Mouse (Mus musculus) bone marrow, adult 2 months (tissue): ENCODE measurements around the gene Gm44973.

Source experiments
- CTCF ChIP-seq: fragments of 200-500 bp; IDR thresholded peaks from 2 replicates; pipeline ENCODE4 v1.5.1; 2011; ENCODE audit warnings: low read length, control low read depth; ENCODE audit not compliant: control insufficient read depth, insufficient read depth
- POLR2A ChIP-seq: fragments of 200-500 bp; IDR thresholded peaks from 2 replicates; pipeline ENCODE4 v1.6.1; 2011; ENCODE audit warnings: low read depth, mild to moderate bottlenecking, control low read depth, low read length, borderline replicate concordance; ENCODE audit not compliant: control insufficient read depth

DNA sequence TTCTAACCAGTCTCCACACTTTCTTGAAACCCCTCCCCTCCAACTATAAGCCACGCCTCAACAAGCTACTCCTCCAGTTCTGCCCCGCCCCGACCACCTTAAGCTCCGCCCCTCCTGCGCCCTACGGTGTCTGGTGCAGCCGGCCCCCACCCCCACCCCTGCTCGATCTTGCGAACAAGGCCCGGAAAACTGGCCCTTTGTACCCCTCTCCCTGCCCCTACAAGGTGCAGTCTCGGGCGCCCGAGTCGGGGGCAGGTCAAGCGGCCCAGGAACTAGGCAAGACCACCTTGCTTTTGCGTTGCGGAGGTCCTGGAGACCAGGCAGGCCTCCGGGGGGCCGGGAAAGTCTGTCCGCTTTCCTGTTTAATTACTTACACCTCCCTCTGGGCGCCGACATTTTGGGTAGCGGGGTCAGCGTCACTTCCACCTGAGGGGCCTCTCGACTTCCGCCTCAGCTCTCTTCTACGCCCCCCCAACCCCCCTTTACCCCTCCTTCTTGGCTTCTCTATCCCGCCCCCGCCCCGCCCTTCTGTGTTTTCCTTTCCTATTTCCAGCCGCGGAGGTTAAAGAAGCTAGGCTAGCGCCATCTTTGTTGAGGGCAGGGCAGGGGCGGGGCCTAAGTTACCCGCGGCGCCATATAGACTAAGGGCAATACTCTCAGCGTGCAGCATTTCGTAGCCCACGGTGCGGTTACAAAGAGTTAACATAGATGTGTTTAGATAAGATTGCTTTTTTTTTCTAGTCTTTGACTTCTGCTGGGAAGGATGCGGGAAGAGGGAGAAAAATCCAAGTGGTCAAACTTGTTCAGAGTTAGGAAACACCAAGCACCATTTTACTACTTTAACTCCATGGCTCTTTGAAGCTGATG, 812 bp upstream of the Gm44973 start, which contains the start of the genes Zfp524 and Fiz1:
- no peak for TF ChIP-seq CTCF
- TF ChIP-seq POLR2A: no peak
